Mouse (Mus musculus) myocyte (in vitro differentiated cells): ENCODE data around the gene Map4.

Experiments
- CEBPB ChIP-seq: IDR thresholded peaks from 2 replicates; pipeline ENCODE4 v1.6.1; 2011; ENCODE audit warnings: mild to moderate bottlenecking, moderate library complexity; ENCODE audit not compliant: poor library complexity, insufficient read depth, severe bottlenecking
- E2F4 ChIP-seq: IDR thresholded peaks from one replicate; pipeline ENCODE4 v1.6.1; 2011; ENCODE audit warnings: mild to moderate bottlenecking, control low read depth, moderate library complexity; ENCODE audit not compliant: insufficient read depth
- MAX ChIP-seq: IDR thresholded peaks from one replicate; pipeline ENCODE4 v1.6.1; 2011; ENCODE audit warnings: low read depth, mild to moderate bottlenecking, control low read depth
- MYOD1 ChIP-seq, 3 experiments: IDR thresholded peaks; one replicate each; pipeline ENCODE4 v1.6.1; 2011; ENCODE audit warnings: control low read depth in 2 of 3, low read depth in 2 of 3, mild to moderate bottlenecking in 2 of 3, moderate library complexity in 1 of 3; ENCODE audit not compliant: insufficient read length in 2 of 3, control insufficient read depth in 1 of 3
- MYOG ChIP-seq, 3 experiments: IDR thresholded peaks; one replicate each; pipeline ENCODE4 v1.6.1; 2011; ENCODE audit warnings: control low read depth in 2 of 3, low read depth in 2 of 3, mild to moderate bottlenecking in 2 of 3; ENCODE audit not compliant: insufficient read length in 2 of 3, control insufficient read depth in 1 of 3, insufficient read depth in 1 of 3
- POLR2A ChIP-seq: IDR thresholded peaks from one replicate; pipeline ENCODE4 v1.6.1; 2011; ENCODE audit warnings: low read depth, mild to moderate bottlenecking, control low read depth, moderate library complexity; ENCODE audit not compliant: insufficient read length
- POLR2AphosphoS2 ChIP-seq: IDR thresholded peaks from one replicate; pipeline ENCODE4 v1.6.1; 2011; ENCODE audit warnings: low read depth, control low read depth; ENCODE audit not compliant: insufficient read length
- SRF ChIP-seq: IDR thresholded peaks from one replicate; pipeline ENCODE4 v1.6.1; 2011; ENCODE audit warnings: low read depth; ENCODE audit not compliant: control insufficient read depth, insufficient read length
- TCF12 ChIP-seq: IDR thresholded peaks from one replicate; pipeline ENCODE4 v1.6.1; 2011; ENCODE audit warnings: mild to moderate bottlenecking, control low read depth; ENCODE audit not compliant: poor library complexity, insufficient read depth, severe bottlenecking
- TCF3 ChIP-seq: IDR thresholded peaks from one replicate; pipeline ENCODE4 v1.6.1; 2011; ENCODE audit warnings: low read depth, control low read depth; ENCODE audit not compliant: insufficient read length
- USF1 ChIP-seq: IDR thresholded peaks from one replicate; pipeline ENCODE4 v1.6.1; 2011; ENCODE audit warnings: low read depth, mild to moderate bottlenecking, control low read depth, moderate library complexity

DNA sequence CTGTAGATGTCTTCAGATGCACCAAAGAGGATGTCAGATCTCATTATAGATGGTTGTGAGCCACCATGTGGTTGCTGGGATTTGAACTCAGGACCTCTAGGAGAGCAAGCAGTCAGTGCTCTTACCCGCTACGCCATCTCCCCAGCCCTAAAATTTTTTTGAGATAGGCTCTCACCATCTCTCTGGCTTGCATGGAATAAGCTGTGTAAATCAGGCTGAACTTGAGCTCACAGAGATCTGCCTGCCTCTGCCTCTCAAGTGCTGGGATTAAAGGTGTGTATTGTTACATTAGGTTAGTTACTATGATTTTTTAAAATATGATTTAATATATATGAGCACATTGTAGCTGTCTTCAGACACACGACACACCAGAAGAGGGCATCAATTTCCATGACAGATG lies 2.1 kb upstream of the Map4 start:
- TF ChIP-seq MYOD1 (IDR thresholded peaks at IDR 0.05; ENCODE audit: control insufficient read depth in 1 of 3, insufficient read length in 2 of 3, low read depth in 2 of 3) (no peak), CEBPB (no peak), POLR2A (no peak), MAX (no peak), POLR2AphosphoS2 (no peak), USF1 (no peak), E2F4 (no peak), TCF12 (no peak), MYOG (IDR thresholded peaks at IDR 0.05; ENCODE audit: control insufficient read depth in 1 of 3, insufficient read depth in 1 of 3, insufficient read length in 2 of 3, low read depth in 2 of 3) (no peak), TCF3 (no peak), SRF (no peak)
